Mouse (Mus musculus) CH12.LX (cell line): ENCODE measurements around the gene Zfp423.

ENCODE experiments used
- CTCF ChIP-seq, 2 experiments: IDR thresholded peaks in 1 of 2; conservative IDR thresholded peaks in 1 of 2; 2 replicates each; pipeline ENCODE4 v1.5.1; 2011 to 2012; ENCODE audit warnings: low read depth in 2 of 2, low read length in 2 of 2, improper control_type of control experiment in 1 of 2, inconsistent platforms in 1 of 2, mild to moderate bottlenecking in 1 of 2, moderate library complexity in 1 of 2
- E2F4 ChIP-seq: IDR thresholded peaks from 2 replicates; pipeline ENCODE4 v1.6.1; 2011; ENCODE audit warnings: low read depth, low read length, improper control_type of control experiment; ENCODE audit not compliant: insufficient replicate concordance
- POLR2AphosphoS2 ChIP-seq: IDR thresholded peaks from 2 replicates; pipeline ENCODE4 v1.6.1; 2011; ENCODE audit warnings: low read depth, low read length, improper control_type of control experiment
- ZKSCAN1 ChIP-seq: IDR thresholded peaks from 2 replicates; pipeline ENCODE4 v1.6.1; 2012; ENCODE audit warnings: low read depth, inconsistent platforms, low read length, improper control_type of control experiment, borderline replicate concordance
- ZMIZ1 ChIP-seq: IDR thresholded peaks from 2 replicates; pipeline ENCODE4 v1.6.1; 2012; ENCODE audit warnings: low read depth, mild to moderate bottlenecking, inconsistent platforms, low read length, improper control_type of control experiment

DNA sequence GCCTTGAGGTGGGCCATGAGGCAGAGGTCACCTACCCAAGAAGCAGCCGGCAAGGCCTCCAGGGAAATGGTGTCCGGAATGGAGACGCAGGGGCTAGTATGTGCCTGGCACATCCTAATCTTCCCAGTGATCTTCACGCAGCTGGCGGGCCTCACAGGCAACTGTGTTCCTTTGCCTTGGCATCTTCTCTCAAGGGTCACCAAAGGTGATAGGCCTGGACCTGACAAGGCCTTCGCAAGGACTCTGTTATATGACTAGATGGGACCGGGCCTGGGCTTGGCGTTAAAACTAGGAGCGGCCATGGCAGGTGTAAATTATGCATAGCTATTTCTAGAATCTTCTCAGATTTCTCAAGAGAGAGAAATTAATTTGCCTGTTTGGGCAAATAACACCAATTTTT lies 303.4 kb downstream of the Zfp423 start:
- TF ChIP-seq ZKSCAN1 (no peak), ZMIZ1 (no peak), E2F4 (no peak), CTCF (conservative IDR thresholded peaks at IDR 0.05 in 1 of 2, IDR thresholded peaks at IDR 0.05 in 1 of 2; ENCODE audit: low read depth in 2 of 2, low read length in 2 of 2) (no peak), POLR2AphosphoS2 (no peak)
